Mouse (Mus musculus) lung, postnatal 0 days (tissue): ENCODE measurements at regions not wholly inside any gene's neighbourhood (a gene's known extent, or its start where the extent isn't known, plus 50 kb on each side); places are given as distances from the start of the nearest gene placed in this dataset.
A peak's percentile ranks its signal among the peaks of the same experiment; 100 is the strongest.

Source experiments
- ATAC-seq: fragments of 200-750 bp; cut with Nextera tagmentation; 2 replicates; pipeline ENCODE4 v1.8.0; 2017; ENCODE audit warnings: moderate library complexity
- DNase-seq: peaks from one replicate; pipeline ENCODE4 v3.0.0-alpha.2; 2016; ENCODE audit warnings: low spot score
- H3K27ac ChIP-seq: fragments of 300-500 bp; sonication (generic); 2 replicates; pipeline ENCODE4 v1.5.1; 2014; ENCODE audit warnings: antibody characterized with exemption, mild to moderate bottlenecking, low read length, mixed read lengths
- H3K27me3 ChIP-seq: fragments of 300-500 bp; sonication (generic); replicated peaks from 2 replicates; pipeline ENCODE4 v1.6.1; 2014; ENCODE audit warnings: low read length, mixed read lengths; ENCODE audit not compliant: insufficient read depth
- H3K36me3 ChIP-seq: fragments of 300-500 bp; sonication (generic); 2 replicates; pipeline ENCODE4 v1.6.1; 2014; ENCODE audit warnings: low read length, mixed read lengths; ENCODE audit not compliant: insufficient read depth
- H3K4me1 ChIP-seq: fragments of 300-500 bp; sonication (generic); 2 replicates; pipeline ENCODE4 v1.6.1; 2014; ENCODE audit warnings: antibody characterized with exemption, low read depth, low read length, mixed read lengths; ENCODE audit not compliant: insufficient read depth
- H3K4me2 ChIP-seq: fragments of 300-500 bp; sonication (generic); replicated peaks from 2 replicates; pipeline ENCODE4 v1.6.1; 2014; ENCODE audit warnings: low read depth, mild to moderate bottlenecking, low read length, moderate library complexity, mixed read lengths
- H3K4me3 ChIP-seq: fragments of 300-500 bp; sonication (generic); 2 replicates; pipeline ENCODE4 v1.5.1; 2014; ENCODE audit warnings: low read depth, low read length
- H3K9ac ChIP-seq: fragments of 300-500 bp; sonication (generic); replicated peaks from 2 replicates; pipeline ENCODE4 v1.6.1; 2014; ENCODE audit warnings: low read depth, mild to moderate bottlenecking
- H3K9me3 ChIP-seq: fragments of 300-500 bp; sonication (generic); 2 replicates; pipeline ENCODE4 v1.6.1; 2016; ENCODE audit warnings: low read length, mixed read lengths
- CTCF ChIP-seq: IDR thresholded peaks from 2 replicates; pipeline ENCODE4 v1.5.1; 2016; ENCODE audit warnings: antibody characterized with exemption, mild to moderate bottlenecking
- EP300 ChIP-seq: IDR thresholded peaks from 2 replicates; pipeline ENCODE4 v1.6.1; 2016; ENCODE audit warnings: antibody characterized with exemption, mild to moderate bottlenecking, control low read depth
- WGBS: fragments of 180-500 bp; shearing (Covaris S2); extraction: QIAGEN DNeasy Blood & Tissue Kit; methylation state at CpG from one replicate; pipeline ENCODE4 v1.1.7; 2014; 5-methylcytosine and 5-hydroxymethylcytosine counted together

GRCm38 (mm10) chr7:136689579-136689978, 204.8 kb upstream of the Mgmt start:
- WGBS, result 13% methylated on average over 6 of the region's 6 CpGs
- no peaks in the 10 kb centered on the region for H3K4me1 ChIP-seq
- H3K27me3 ChIP-seq, result no peaks in the 10 kb centered on the region
- no peaks in the 10 kb centered on the region for H3K36me3 ChIP-seq
- H3K4me3 ChIP-seq, result no peak overlapping the region
- no peak for ATAC-seq
- TF ChIP-seq CTCF, result no peak
- TF ChIP-seq EP300, result 0 out of 2 replicates have a peak, but pooled peaks have one; percentile 14
- no peaks in the 10 kb centered on the region for H3K9me3 ChIP-seq
- no peak for DNase-seq
- H3K27ac ChIP-seq, result no peak overlapping the region
- no peak overlapping the region for H3K9ac ChIP-seq
- H3K4me2 ChIP-seq, result no peak overlapping the region

DNA sequence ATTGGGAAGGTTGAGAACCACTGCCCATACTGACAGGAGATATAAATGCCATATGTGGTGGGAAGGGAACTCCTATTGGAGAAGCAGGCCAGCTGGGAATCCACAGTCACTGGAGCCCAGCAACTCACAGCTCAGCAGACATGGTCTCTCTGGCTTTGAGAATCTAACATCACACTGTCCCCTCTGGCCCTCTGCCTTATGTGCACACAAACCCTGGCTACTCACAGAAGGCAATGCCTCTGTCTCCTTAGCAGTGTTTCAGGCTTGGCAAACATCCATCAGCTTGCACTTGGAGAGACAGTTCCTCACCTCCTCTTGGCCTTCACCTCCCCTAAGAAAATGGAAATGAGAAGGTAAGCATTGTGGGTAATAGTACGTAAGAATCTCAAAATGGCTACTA, 188.2 kb upstream of the Mgmt start:
- no peak for DNase-seq
- Histone ChIP-seq H3K9me3 (no peaks in the 10 kb centered on the region), H3K27ac (no peak overlapping the region), H3K4me1 (no peaks in the 10 kb centered on the region), H3K9ac (no peak overlapping the region), H3K27me3 (no peaks in the 10 kb centered on the region), H3K4me3 (no peak overlapping the region), H3K36me3 (no peaks in the 10 kb centered on the region), H3K4me2 (no peak overlapping the region)
- WGBS, result 91% methylated on average over 1 of the region's 1 CpGs
- no peak for TF ChIP-seq CTCF
- TF ChIP-seq EP300, result no peak
- ATAC-seq, result no peak

GRCm38 (mm10) chr7:136707200-136708003, 187.0 kb upstream of the Mgmt start:
- Histone ChIP-seq H3K4me1 (no peaks in the 10 kb centered on the region), H3K36me3 (no peaks in the 10 kb centered on the region), H3K9ac (no peak overlapping the region), H3K4me3 (no peak overlapping the region), H3K27me3 (no peaks in the 10 kb centered on the region), H3K9me3 (no peaks in the 10 kb centered on the region), H3K27ac (no peak overlapping the region), H3K4me2 (no peak overlapping the region)
- ATAC-seq (no peak), DNase-seq (peak; percentile 11)
- 47% methylated on average over 12 of the region's 12 CpGs for WGBS
- TF ChIP-seq EP300, result no peak
- no peak for TF ChIP-seq CTCF

DNA sequence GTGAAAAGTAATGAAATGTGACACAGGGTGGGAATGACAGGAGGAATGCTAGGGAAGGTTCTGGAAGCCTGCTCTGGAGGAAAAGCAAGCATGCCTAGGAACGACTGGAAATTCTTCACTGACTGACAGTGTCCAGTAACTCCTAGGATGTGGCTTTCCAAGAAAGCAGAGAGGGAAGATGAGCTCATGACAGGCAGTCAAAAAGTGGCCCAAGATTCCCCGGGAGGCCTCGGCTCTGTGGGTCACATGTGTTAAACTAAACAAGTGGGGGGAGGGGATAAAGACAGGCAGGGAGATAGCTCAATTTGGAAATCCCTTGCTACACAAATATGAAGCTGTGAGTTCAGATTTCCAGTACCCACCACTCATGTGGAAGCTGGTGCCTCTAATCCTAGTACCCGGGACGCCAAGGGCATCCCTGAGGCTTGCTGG, 186.4 kb upstream of the Mgmt start:
- Histone ChIP-seq H3K9ac (no peak overlapping the region), H3K4me1 (no peaks in the 10 kb centered on the region), H3K27ac (no peak overlapping the region), H3K27me3 (no peaks in the 10 kb centered on the region), H3K9me3 (no peaks in the 10 kb centered on the region), H3K4me3 (no peak overlapping the region), H3K36me3 (no peaks in the 10 kb centered on the region), H3K4me2 (no peak overlapping the region)
- DNase-seq (peak; percentile 7), ATAC-seq (no peak)
- no peak for TF ChIP-seq EP300
- TF ChIP-seq CTCF, result no peak
- WGBS, result 45% methylated on average over 5 of the region's 5 CpGs

DNA sequence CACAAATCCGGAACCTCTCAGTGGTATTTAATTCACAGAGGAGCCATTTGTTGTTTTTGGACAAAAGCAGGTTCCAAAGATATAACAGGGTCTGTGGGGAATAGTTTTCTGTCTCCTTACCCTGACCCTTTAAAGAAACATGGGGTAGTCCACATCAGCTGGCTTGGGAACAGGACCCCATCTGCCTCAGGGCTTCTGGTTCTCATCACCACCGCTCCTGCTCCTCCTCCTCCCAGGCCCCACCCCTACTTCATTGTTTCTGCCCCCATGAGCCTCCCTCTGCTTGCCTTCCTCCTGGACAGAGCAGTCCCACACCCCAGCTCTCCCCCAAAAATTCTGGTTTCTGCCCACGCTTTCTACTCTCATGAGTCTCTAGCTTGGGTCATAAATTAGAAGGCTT, 183.8 kb upstream of the Mgmt start:
- no peak for ATAC-seq
- Histone ChIP-seq H3K36me3 (no peaks in the 10 kb centered on the region), H3K27me3 (no peaks in the 10 kb centered on the region), H3K4me3 (no peak overlapping the region), H3K4me2 (no peak overlapping the region), H3K27ac (no peak overlapping the region), H3K9me3 (no peaks in the 10 kb centered on the region), H3K9ac (no peak overlapping the region), H3K4me1 (no peaks in the 10 kb centered on the region)
- no peak for DNase-seq
- WGBS, result 86% methylated on average over 3 of the region's 3 CpGs
- no peak for TF ChIP-seq CTCF
- TF ChIP-seq EP300, result no peak

- Histone ChIP-seq H3K27ac (no peak overlapping the region), H3K27me3 (no peaks in the 10 kb centered on the region), H3K9ac (no peak overlapping the region), H3K4me1 (no peaks in the 10 kb centered on the region), H3K36me3 (no peaks in the 10 kb centered on the region), H3K4me2 (no peak overlapping the region), H3K4me3 (no peak overlapping the region), H3K9me3 (no peaks in the 10 kb centered on the region)
- 47% methylated on average over 16 of the region's 16 CpGs for WGBS
- TF ChIP-seq EP300, result no peak
- TF ChIP-seq CTCF, result no peak
- DNase-seq, result peak; percentile 25
- ATAC-seq, result no peak
Measured at GRCm38 (mm10) chr7:136712962-136713640, 181.3 kb upstream of the Mgmt start.
